Mouse (Mus musculus) embryonic facial prominence, embryonic 12.5 days (tissue): ENCODE measurements around the gene Car8. TPM values are rescaled to one million over a fixed set of nuclear protein-coding genes. Genes with fewer than 3 reads are reported as not detected.
"Not testable (repeated sequence)": the region's sequence is repeated elsewhere in the genome, so short reads cannot be mapped to it uniquely, and the experiment has no call there.

Source experiments
- ATAC-seq: fragments of 200-750 bp; cut with Nextera tagmentation; 2 replicates; pipeline ENCODE4 v1.8.0; 2017; ENCODE audit not compliant: insufficient number of reproducible peaks, insufficient read depth, low FRiP score, low TSS enrichment
- H3K27ac ChIP-seq: fragments of 300-500 bp; sonication (generic); 2 replicates; pipeline ENCODE4 v1.5.1; 2016; ENCODE audit warnings: mild to moderate bottlenecking
- H3K27me3 ChIP-seq: fragments of 300-500 bp; sonication (generic); 2 replicates; pipeline ENCODE4 v1.6.1; 2016; ENCODE audit warnings: mild to moderate bottlenecking, moderate library complexity
- H3K36me3 ChIP-seq: fragments of 300-500 bp; sonication (generic); 2 replicates; pipeline ENCODE4 v1.6.1; 2016; ENCODE audit warnings: mild to moderate bottlenecking
- H3K4me1 ChIP-seq: fragments of 300-500 bp; sonication (generic); 2 replicates; pipeline ENCODE4 v1.6.1; 2016
- H3K4me2 ChIP-seq: fragments of 300-500 bp; sonication (generic); replicated peaks from 2 replicates; pipeline ENCODE4 v1.6.1; 2016; ENCODE audit warnings: mild to moderate bottlenecking, moderate library complexity
- H3K4me3 ChIP-seq: fragments of 300-500 bp; sonication (generic); 2 replicates; pipeline ENCODE4 v1.5.1; 2016; ENCODE audit warnings: mild to moderate bottlenecking
- H3K9ac ChIP-seq: fragments of 300-500 bp; sonication (generic); 2 replicates; pipeline ENCODE4 v1.6.1; 2016; ENCODE audit warnings: mild to moderate bottlenecking, moderate library complexity
- H3K9me3 ChIP-seq: fragments of 300-500 bp; sonication (generic); 2 replicates; pipeline ENCODE4 v1.6.1; 2016; ENCODE audit warnings: mild to moderate bottlenecking, moderate library complexity
- WGBS: fragments of 180-500 bp; shearing (Covaris S2); methylation state at CpG from one replicate; pipeline ENCODE4 v1.1.7; 2016; 5-methylcytosine and 5-hydroxymethylcytosine counted together
- microRNA-seq: library from miRNA; unstranded; fragments of <30 nt; microRNA quantifications from one replicate; pipeline ENCODE4, GENCODE M21; 2017
- polyA plus RNA-seq: library from polyadenylated mRNA; unstranded; fragments of >200 nt; fragmentation: Nextera tagmentation; extraction: Ambion mirVana; gene quantifications from 2 replicates; pipeline ENCODE4 v1.2.1, GENCODE M21; 2016

Gene Car8
- polyA plus RNA-seq, 1 experiment from 2014 or later: 3.3 TPM

DNA sequence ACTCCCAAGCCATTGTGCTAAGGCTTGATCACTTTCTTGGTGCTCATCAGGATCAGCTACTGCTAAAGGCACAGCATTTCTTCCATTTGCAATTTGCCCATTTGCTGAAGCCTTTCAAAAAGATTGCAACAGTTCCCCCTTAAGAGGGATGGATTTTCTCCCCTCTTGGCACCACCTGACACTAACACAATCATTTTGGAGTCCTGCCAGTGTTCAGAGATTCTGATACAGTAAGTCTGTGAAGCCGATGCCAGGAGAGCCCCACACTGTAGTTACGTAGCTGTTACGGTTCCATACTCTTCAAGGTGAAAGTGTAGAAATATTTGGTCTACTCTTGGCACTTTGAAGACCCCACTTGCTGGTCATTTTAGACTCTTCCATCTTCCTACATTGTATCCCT lies 137.4 kb downstream of the Car8 start:
- H3K9me3 ChIP-seq: no peaks in the 10 kb centered on the region
- no peaks in the 10 kb centered on the region for H3K27me3 ChIP-seq
- no peak overlapping the region for H3K4me3 ChIP-seq
- no peak overlapping the region for H3K9ac ChIP-seq
- H3K36me3 ChIP-seq: no peaks in the 10 kb centered on the region
- H3K4me1 ChIP-seq: no peaks in the 10 kb centered on the region
- 88% methylated on average over 3 of the region's 3 CpGs for WGBS
- ATAC-seq: no peak
- no peak overlapping the region for H3K27ac ChIP-seq
- H3K4me2 ChIP-seq: no peak overlapping the region

DNA sequence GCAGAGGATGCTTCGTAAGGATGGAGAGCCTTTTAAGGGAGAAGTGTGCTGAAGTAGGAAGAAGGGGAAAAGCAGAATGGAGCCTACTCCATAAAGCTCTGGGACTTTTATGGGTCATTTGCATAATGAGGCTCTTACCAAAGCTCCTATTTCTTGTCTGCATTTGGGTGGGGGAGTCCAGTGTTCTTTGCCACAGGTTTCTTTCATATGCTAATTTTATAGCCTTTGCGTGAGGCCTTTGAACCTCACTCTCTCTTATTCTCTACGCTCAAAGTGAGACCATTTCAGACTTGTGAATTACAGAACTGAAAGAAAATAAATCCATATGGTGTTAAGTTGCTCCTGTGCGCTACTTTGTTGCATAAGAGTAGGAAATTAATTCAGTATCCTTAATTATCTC lies 140.8 kb downstream of the Car8 start:
- 69% methylated on average over 4 of the region's 4 CpGs for WGBS
- Histone ChIP-seq H3K27ac (no peak overlapping the region), H3K9me3 (no peaks in the 10 kb centered on the region), H3K4me1 (no peaks in the 10 kb centered on the region), H3K27me3 (no peaks in the 10 kb centered on the region), H3K36me3 (no peaks in the 10 kb centered on the region), H3K4me3 (no peak overlapping the region), H3K9ac (no peak overlapping the region), H3K4me2 (no peak overlapping the region)
- no peak for ATAC-seq

DNA sequence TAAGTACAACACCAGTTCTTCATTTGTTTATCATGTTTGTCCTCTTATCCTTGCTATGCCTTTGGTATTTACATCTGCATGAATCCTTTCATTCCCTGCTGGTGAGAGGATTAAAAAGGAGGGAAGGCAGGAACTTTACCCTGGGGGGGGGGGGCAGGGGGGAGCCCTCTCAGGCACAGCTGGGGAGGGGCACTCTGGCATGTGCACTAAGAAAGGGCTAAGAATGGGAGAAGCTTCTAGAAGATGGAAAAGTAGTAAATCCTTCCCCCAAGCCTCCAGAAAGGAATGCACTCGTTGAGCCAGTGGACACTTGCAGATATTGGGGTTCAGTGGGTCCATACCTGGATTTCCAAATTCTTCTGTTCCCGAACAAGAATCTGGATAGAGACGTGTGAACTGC lies 141.2 kb downstream of the Car8 start:
- Histone ChIP-seq H3K9ac (no peak overlapping the region), H3K9me3 (no peaks in the 10 kb centered on the region), H3K27me3 (no peaks in the 10 kb centered on the region), H3K4me3 (no peak overlapping the region), H3K36me3 (no peaks in the 10 kb centered on the region), H3K4me1 (no peaks in the 10 kb centered on the region), H3K27ac (no peak overlapping the region), H3K4me2 (no peak overlapping the region)
- WGBS: 73% methylated on average over 3 of the region's 3 CpGs
- no peak for ATAC-seq

DNA sequence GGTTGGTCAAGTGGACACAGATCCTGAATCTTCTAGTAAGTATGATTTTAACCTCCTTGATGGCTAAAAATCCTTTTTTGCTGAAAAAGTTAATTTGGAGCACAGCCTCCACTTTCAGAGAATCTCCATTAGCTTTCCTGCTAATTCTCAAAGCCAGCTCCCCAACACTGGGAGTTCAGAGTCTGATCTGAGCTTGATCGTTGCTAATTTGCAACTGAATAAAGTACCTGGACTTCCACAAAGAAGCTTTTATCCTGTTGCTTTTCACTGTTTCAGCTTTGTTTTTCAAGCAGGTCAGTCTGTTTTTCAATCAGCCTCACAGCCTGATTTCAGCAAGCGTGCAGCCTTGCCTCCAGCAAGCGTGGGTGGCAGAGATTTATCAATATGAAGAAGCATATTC lies 145.3 kb downstream of the Car8 start:
- not testable (repeated sequence) for H3K36me3 ChIP-seq, H3K9ac ChIP-seq, ATAC-seq, H3K4me2 ChIP-seq, H3K4me3 ChIP-seq, H3K9me3 ChIP-seq, H3K27me3 ChIP-seq, H3K27ac ChIP-seq, H3K4me1 ChIP-seq
- WGBS: 74% methylated on average over 3 of the region's 3 CpGs

Small RNA genes within 50 kb of the gene (microRNA-seq; reads per million reads assigned to microRNA genes)
- gene Gm25355: not detected
